Mouse (Mus musculus) gastrocnemius, postnatal 4 days (tissue): ENCODE data around the gene Chac2. TPM values are rescaled to one million over a fixed set of nuclear protein-coding genes. Genes with fewer than 3 reads are reported as not detected.
"Not testable (repeated sequence)": the region's sequence is repeated elsewhere in the genome, so short reads cannot be mapped to it uniquely, and the experiment has no call there.

Experiments
- DNase-seq, 2 experiments: peaks; one replicate each; pipeline ENCODE4 v3.0.0; 2021 to 2022; ENCODE audit warnings: low spot score in 2 of 2, mixed read lengths in 2 of 2
- long read RNA-seq, 2 experiments: library from polyadenylated mRNA; stranded (forward); transcript quantifications; one replicate each; pipeline ENCODE4 v2.0.0; 2021
- total RNA-seq, 2 experiments: library from RNA; stranded (reverse); gene quantifications; 2 replicates each; pipeline ENCODE4 v1.2.3; 2021

Gene Chac2
- total RNA-seq: 1 to 10 TPM; 6.3 to 6.8 TPM
- long read RNA-seq, experiment 1, transcript Chac2-202 (3 exons, 1,315 nt): major isoform, 7 of 11 reads
- long read RNA-seq, experiment 1, partial matches to known transcripts: 0 of 11 reads
- long read RNA-seq, experiment 1, other reads (novel, unspliced or antisense): 1 of 11 reads
- long read RNA-seq, experiment 2, partial matches to known transcripts: 0 of 4 reads
- long read RNA-seq, experiment 2, other reads (novel, unspliced or antisense): 1 of 4 reads

- peak; percentile 70 to 90 for DNase-seq
Measured at GRCm38 (mm10) chr11:30985877-30986624, at the start of gene Chac2. Gene Chac2, minus strand, starts transcription at chr11:30986350.

- DNase-seq: no peak
Measured at GRCm38 (mm10) chr11:31034958-31035357, 48.8 kb upstream of the Chac2 start.

GRCm38 (mm10) chr11:31017466-31017865 lies 31.3 kb upstream of the Chac2 start:
- DNase-seq: not testable (repeated sequence)

GRCm38 (mm10) chr11:31009668-31010067 lies 23.5 kb upstream of the Chac2 start:
- not testable (repeated sequence) for DNase-seq

- DNase-seq: no peak
Measured at GRCm38 (mm10) chr11:31001169-31001908, 15.2 kb upstream of the Chac2 start.

GRCm38 (mm10) chr11:31000028-31000427 lies 13.9 kb upstream of the Chac2 start:
- DNase-seq: no peak

- DNase-seq: no peak
Measured at GRCm38 (mm10) chr11:30998704-30999103, 12.6 kb upstream of the Chac2 start.

- DNase-seq: no peak
Measured at GRCm38 (mm10) chr11:30998199-30998598, 12.0 kb upstream of the Chac2 start.

GRCm38 (mm10) chr11:30996670-30997069 lies 10.5 kb upstream of the Chac2 start:
- no peak for DNase-seq

- no peak for DNase-seq
Measured at GRCm38 (mm10) chr11:30986625-30987017, 471 bp upstream of the Chac2 start.

- no peak for DNase-seq
Measured at GRCm38 (mm10) chr11:30985237-30985636, 913 bp downstream of the Chac2 start.

GRCm38 (mm10) chr11:30954279-30954725 lies 31.8 kb downstream of the Chac2 start, which contains the start of gene Erlec1:
Gene Erlec1, minus strand, starts transcription at chr11:30954335.
- peak; percentile 71 to 86 for DNase-seq

GRCm38 (mm10) chr11:30953469-30954154 lies 32.5 kb downstream of the Chac2 start:
- peak; percentile 26 to 39 for DNase-seq

GRCm38 (mm10) chr11:30952829-30953228 lies 33.3 kb downstream of the Chac2 start:
- no peak for DNase-seq

GRCm38 (mm10) chr11:30943522-30943921 lies 42.6 kb downstream of the Chac2 start:
- no peak for DNase-seq

GRCm38 (mm10) chr11:30928498-30928897 lies 57.7 kb downstream of the Chac2 start:
- DNase-seq: no peak

- DNase-seq: no peak
Measured at GRCm38 (mm10) chr11:30928079-30928478, 58.1 kb downstream of the Chac2 start.
